Mouse (Mus musculus): Measurements from ENCODE around the gene Numbl. TPM values are rescaled to one million over a fixed set of nuclear protein-coding genes. Genes with fewer than 3 reads are reported as not detected.
"Not testable (repeated sequence)": the region's sequence is repeated elsewhere in the genome, so short reads cannot be mapped to it uniquely, and the experiment has no call there.

Gene Numbl
- total and polyA plus RNA-seq, 2 experiments from 2014 or later = 6.2 to 15.9 TPM

DNA sequence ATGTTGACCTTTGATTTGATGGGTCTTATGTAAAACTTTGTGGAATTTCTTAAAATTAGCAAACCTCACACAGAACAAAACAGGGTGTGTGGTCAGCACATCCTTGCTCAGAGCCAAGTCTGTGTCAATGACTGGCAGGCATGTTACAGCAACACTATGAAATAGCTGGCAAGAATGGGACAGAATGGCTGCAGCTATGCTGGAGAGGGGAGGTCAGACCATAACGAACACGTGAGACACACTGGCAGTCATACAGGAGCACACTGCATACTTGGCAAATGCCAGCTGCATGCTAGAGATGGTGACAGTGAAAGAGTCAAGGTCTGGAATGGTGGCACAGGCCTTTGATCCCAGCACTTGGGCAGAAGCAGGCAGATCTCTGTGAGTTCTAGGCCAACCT is 22.5 kb upstream of the Numbl start:
- ATAC-seq (ENCODE audit: insufficient read depth, low read depth) (no peak), DNase-seq (ENCODE audit: low spot score) (no peak)
- H3K27me3 ChIP-seq (ENCODE audit: control insufficient read depth, insufficient read depth, low read length) = no peaks in the 10 kb centered on the region

DNA sequence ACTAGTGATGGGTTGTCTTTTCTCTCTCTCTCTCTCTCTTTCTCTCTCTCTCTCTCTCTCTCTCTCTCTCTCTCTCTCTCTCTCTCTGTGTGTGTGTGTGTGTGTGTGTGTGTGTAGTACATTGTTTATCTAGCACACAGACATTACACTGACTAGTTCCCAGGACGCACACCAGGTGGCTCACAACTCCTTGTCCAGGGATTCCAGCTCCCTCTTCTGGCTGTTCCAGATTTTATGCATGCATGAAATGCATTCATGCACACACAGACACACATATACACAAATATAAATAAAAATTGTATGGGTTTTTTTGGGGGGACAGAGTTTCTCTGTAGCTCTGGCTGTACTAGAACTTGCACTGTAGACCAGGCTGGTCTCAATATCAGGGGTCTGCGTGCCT is 20.7 kb upstream of the Numbl start:
- Histone ChIP-seq H3K9me3 (replicated peaks; ENCODE audit: control insufficient read depth, low read length) (no peaks in the 10 kb centered on the region), H3K36me3 (replicated peaks; ENCODE audit: control insufficient read depth, insufficient read depth, low read length) (peaks cover 11% of the 10 kb centered on the region), H3K9ac (replicated peaks; ENCODE audit: low read depth, low read length) (no peak overlapping the region), H3K27ac (ENCODE audit: low read depth) (no peak overlapping the region), H3K4me2 (ENCODE audit: low read depth, low read length) (no peak overlapping the region), H3K4me1 (ENCODE audit: control insufficient read depth, insufficient read depth) (peaks cover 5% of the 10 kb centered on the region), H3K4me3 (ENCODE audit: low read depth, low read length) (no peak overlapping the region), H3K27me3 (ENCODE audit: control insufficient read depth, insufficient read depth, low read length) (no peaks in the 10 kb centered on the region)
- no peak for TF ChIP-seq EP300 (IDR thresholded peaks at IDR 0.05; ENCODE audit: low read depth)
- TF ChIP-seq CTCF (IDR thresholded peaks at IDR 0.05; ENCODE audit: low read depth) = no peak
- DNase-seq (ENCODE audit: low spot score) = no peak
- ATAC-seq (ENCODE audit: insufficient read depth, low read depth) = no peak
- 85% methylated on average over 2 of the region's 2 CpGs for WGBS

More for the DNA sequence above, 22.5 kb upstream of the Numbl start:
- no peak for TF ChIP-seq EP300 (IDR thresholded peaks at IDR 0.05; ENCODE audit: low read depth)
- TF ChIP-seq CTCF (IDR thresholded peaks at IDR 0.05; ENCODE audit: low read depth) = no peak
- H3K4me2 ChIP-seq (ENCODE audit: low read depth, low read length) = no peak overlapping the region
- H3K36me3 ChIP-seq (replicated peaks; ENCODE audit: control insufficient read depth, insufficient read depth, low read length) = 0 out of 2 replicates have a peak, but pooled peaks cover 3% of the 10 kb centered on the region
- peaks cover 8% of the 10 kb centered on the region for H3K4me1 ChIP-seq (ENCODE audit: control insufficient read depth, insufficient read depth)
- no peaks in the 10 kb centered on the region for H3K9me3 ChIP-seq (replicated peaks; ENCODE audit: control insufficient read depth, low read length)
- 69% methylated on average over 2 of the region's 2 CpGs for WGBS
- H3K27ac ChIP-seq (ENCODE audit: low read depth) = no peak overlapping the region
- no peak overlapping the region for H3K9ac ChIP-seq (replicated peaks; ENCODE audit: low read depth, low read length)
- no peak overlapping the region for H3K4me3 ChIP-seq (ENCODE audit: low read depth, low read length)

DNA sequence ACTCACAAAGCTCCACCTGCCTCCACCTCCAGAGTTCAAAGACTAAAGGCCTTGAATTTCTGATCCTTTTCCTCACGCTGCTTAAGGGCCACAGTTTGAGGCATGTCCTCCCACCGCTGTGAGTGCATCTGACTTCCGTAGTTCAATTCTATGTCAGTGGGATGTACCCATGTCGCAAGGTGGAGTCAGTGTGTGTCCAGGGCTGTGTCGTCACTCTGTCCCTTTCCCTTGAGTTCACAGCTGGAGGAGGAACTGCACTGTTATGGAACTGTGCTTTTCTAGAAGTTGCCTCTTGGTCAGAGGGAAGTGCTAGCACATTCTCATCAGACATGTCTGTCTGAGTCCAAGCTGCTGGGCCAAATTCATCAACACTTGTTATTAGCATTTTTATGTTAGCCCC is 19.7 kb upstream of the Numbl start:
- Histone ChIP-seq H3K9me3 (replicated peaks; ENCODE audit: control insufficient read depth, low read length) (no peaks in the 10 kb centered on the region), H3K4me1 (ENCODE audit: control insufficient read depth, insufficient read depth) (0 out of 2 replicates have a peak, but pooled peaks cover under 1% of the 10 kb centered on the region), H3K4me3 (ENCODE audit: low read depth, low read length) (no peak overlapping the region), H3K27ac (ENCODE audit: low read depth) (no peak overlapping the region), H3K4me2 (ENCODE audit: low read depth, low read length) (no peak overlapping the region), H3K36me3 (replicated peaks; ENCODE audit: control insufficient read depth, insufficient read depth, low read length) (peaks cover 19% of the 10 kb centered on the region), H3K27me3 (ENCODE audit: control insufficient read depth, insufficient read depth, low read length) (no peaks in the 10 kb centered on the region), H3K9ac (replicated peaks; ENCODE audit: low read depth, low read length) (no peak overlapping the region)
- no peak for TF ChIP-seq CTCF (IDR thresholded peaks at IDR 0.05; ENCODE audit: low read depth)
- TF ChIP-seq EP300 (IDR thresholded peaks at IDR 0.05; ENCODE audit: low read depth) = no peak
- ATAC-seq (ENCODE audit: insufficient read depth, low read depth) (no peak), DNase-seq (ENCODE audit: low spot score) (no peak)
- WGBS = 85% methylated on average over 5 of the region's 5 CpGs

DNA sequence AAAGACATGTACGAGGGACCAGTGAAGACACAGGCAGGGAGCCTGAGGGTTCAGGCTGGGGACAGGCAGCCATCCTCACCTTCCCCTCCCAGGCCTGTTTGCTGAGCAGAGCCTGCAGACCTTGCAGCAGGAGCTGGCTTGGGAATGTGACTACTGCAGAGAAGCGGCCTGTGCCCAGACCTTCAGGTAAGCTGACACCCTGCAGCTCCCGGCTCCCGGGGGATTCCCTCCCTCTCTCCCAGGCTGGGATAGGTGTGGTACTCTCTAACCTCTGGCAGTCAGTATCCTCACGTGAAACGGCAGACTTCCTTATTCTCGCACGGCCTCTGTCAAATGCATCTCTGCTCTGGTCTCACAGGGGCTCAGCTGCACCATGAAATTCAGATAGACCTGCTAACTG is 15.0 kb upstream of the Numbl start:
- no peak overlapping the region for H3K9ac ChIP-seq (replicated peaks; ENCODE audit: low read depth, low read length)
- TF ChIP-seq EP300 (IDR thresholded peaks at IDR 0.05; ENCODE audit: low read depth) (no peak), CTCF (IDR thresholded peaks at IDR 0.05; ENCODE audit: low read depth) (no peak)
- DNase-seq (ENCODE audit: low spot score) (no peak), ATAC-seq (ENCODE audit: insufficient read depth, low read depth) (no peak)
- 58% methylated on average over 8 of the region's 8 CpGs for WGBS
- H3K9me3 ChIP-seq (replicated peaks; ENCODE audit: control insufficient read depth, low read length) = no peaks in the 10 kb centered on the region
- H3K4me3 ChIP-seq (ENCODE audit: low read depth, low read length) = no peak overlapping the region
- H3K36me3 ChIP-seq (replicated peaks; ENCODE audit: control insufficient read depth, insufficient read depth, low read length) = peaks cover 22% of the 10 kb centered on the region
- no peak overlapping the region for H3K4me2 ChIP-seq (ENCODE audit: low read depth, low read length)
- H3K4me1 ChIP-seq (ENCODE audit: control insufficient read depth, insufficient read depth) = no peaks in the 10 kb centered on the region
- no peak overlapping the region for H3K27ac ChIP-seq (ENCODE audit: low read depth)
- no peaks in the 10 kb centered on the region for H3K27me3 ChIP-seq (ENCODE audit: control insufficient read depth, insufficient read depth, low read length)

DNA sequence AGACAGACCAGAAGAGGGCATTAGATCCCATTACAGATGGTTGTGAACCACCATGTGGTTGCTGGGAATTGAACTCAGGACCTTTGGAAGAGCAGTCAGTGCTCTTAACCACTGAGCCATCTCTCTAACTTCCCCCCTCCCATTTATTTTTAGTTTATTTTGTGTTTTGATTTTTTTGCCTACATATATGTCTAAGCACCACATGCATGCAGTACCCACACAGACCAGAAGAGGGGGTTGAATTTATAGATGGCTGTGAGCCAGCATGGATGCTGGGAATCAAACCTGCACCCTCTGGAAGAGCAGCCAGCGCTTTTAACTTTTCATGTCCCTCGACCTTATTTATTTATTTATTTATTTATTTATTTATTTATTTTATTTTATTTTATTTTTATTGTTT is 14.1 kb upstream of the Numbl start:
- not testable (repeated sequence) for H3K4me2 ChIP-seq (ENCODE audit: low read depth, low read length); H3K4me3 ChIP-seq (ENCODE audit: low read depth, low read length); H3K4me1 ChIP-seq (ENCODE audit: control insufficient read depth, insufficient read depth); DNase-seq (ENCODE audit: low spot score); H3K27ac ChIP-seq (ENCODE audit: low read depth); H3K9me3 ChIP-seq (replicated peaks; ENCODE audit: control insufficient read depth, low read length); ATAC-seq (ENCODE audit: insufficient read depth, low read depth); H3K9ac ChIP-seq (replicated peaks; ENCODE audit: low read depth, low read length); H3K27me3 ChIP-seq (ENCODE audit: control insufficient read depth, insufficient read depth, low read length)
- peaks cover 22% of the 10 kb centered on the region for H3K36me3 ChIP-seq (replicated peaks; ENCODE audit: control insufficient read depth, insufficient read depth, low read length)
- 79% methylated on average over 2 of the region's 2 CpGs for WGBS

DNA sequence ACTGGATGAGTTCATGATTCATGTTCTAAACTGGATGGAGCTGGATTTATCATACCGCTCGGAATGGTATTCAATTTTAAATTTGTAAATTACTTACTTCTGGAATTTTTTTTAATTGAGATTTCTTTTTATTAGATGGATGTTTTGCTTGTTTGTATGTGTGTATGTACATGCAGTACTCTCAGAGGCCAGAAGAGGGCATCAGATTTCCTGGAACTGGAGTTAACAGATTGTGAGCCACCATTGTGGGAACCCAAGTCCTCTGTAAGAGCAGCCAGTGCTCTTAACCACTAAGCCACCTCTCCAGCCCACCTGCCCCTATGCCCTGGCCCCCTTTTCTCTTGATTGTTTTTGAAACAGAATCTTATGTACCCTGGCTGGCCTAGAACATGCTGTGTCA is 9.1 kb upstream of the Numbl start:
- DNase-seq (ENCODE audit: low spot score) (no peak), ATAC-seq (ENCODE audit: insufficient read depth, low read depth) (no peak)
- 0 out of 2 replicates have a peak, but pooled peaks cover 4% of the 10 kb centered on the region for H3K36me3 ChIP-seq (replicated peaks; ENCODE audit: control insufficient read depth, insufficient read depth, low read length)
- no peaks in the 10 kb centered on the region for H3K27me3 ChIP-seq (ENCODE audit: control insufficient read depth, insufficient read depth, low read length)
- H3K9me3 ChIP-seq (replicated peaks; ENCODE audit: control insufficient read depth, low read length) = no peaks in the 10 kb centered on the region
- H3K9ac ChIP-seq (replicated peaks; ENCODE audit: low read depth, low read length) = no peak overlapping the region
- WGBS = 91% methylated on average over 2 of the region's 2 CpGs
- TF ChIP-seq EP300 (IDR thresholded peaks at IDR 0.05; ENCODE audit: low read depth) (no peak), CTCF (IDR thresholded peaks at IDR 0.05; ENCODE audit: low read depth) (peak; percentile 37)
- no peak overlapping the region for H3K4me3 ChIP-seq (ENCODE audit: low read depth, low read length)
- no peaks in the 10 kb centered on the region for H3K4me1 ChIP-seq (ENCODE audit: control insufficient read depth, insufficient read depth)
- no peak overlapping the region for H3K27ac ChIP-seq (ENCODE audit: low read depth)
- no peak overlapping the region for H3K4me2 ChIP-seq (ENCODE audit: low read depth, low read length)

Measured in heart, postnatal 0 days (tissue).